Mouse (Mus musculus) A20 (cell line): ENCODE results near the gene Arid3c.
"Not testable (repeated sequence)": the region's sequence is repeated elsewhere in the genome, so short reads cannot be mapped to it uniquely, and the experiment has no call there.

Source experiments
- DNase-seq: peaks from one replicate; pipeline ENCODE4 v3.0.0-alpha.2; 2011; ENCODE audit warnings: low read depth, low spot score

Arid3c gene

GRCm38 (mm10) chr4:41705922-41706754 lies 24.8 kb downstream of the Arid3c start:
- DNase-seq: peak; percentile 32

GRCm38 (mm10) chr4:41704651-41705050 lies 26.3 kb downstream of the Arid3c start:
- no peak for DNase-seq

GRCm38 (mm10) chr4:41702226-41702625 lies 28.7 kb downstream of the Arid3c start:
- not testable (repeated sequence) for DNase-seq

GRCm38 (mm10) chr4:41700224-41700623 lies 30.7 kb downstream of the Arid3c start:
- not testable (repeated sequence) for DNase-seq

GRCm38 (mm10) chr4:41699783-41700182 lies 31.2 kb downstream of the Arid3c start, which contains the start of gene Il11ra1:
Gene Il11ra1, plus strand, starts transcription at chr4:41699989.
- DNase-seq: not testable (repeated sequence)

GRCm38 (mm10) chr4:41698421-41699016 lies 32.4 kb downstream of the Arid3c start:
- not testable (repeated sequence) for DNase-seq

- DNase-seq: peak; percentile 48
Observed at GRCm38 (mm10) chr4:41696930-41697841, 33.8 kb downstream of the Arid3c start, which contains the start of gene Cntfr. Gene Cntfr, minus strand, starts transcription at chr4:41697089.

GRCm38 (mm10) chr4:41696452-41696851 lies 34.5 kb downstream of the Arid3c start:
- not testable (repeated sequence) for DNase-seq

- DNase-seq: not testable (repeated sequence)
Observed at GRCm38 (mm10) chr4:41695800-41696199, 35.1 kb downstream of the Arid3c start.

GRCm38 (mm10) chr4:41693511-41693910 lies 37.4 kb downstream of the Arid3c start:
- DNase-seq: not testable (repeated sequence)

- not testable (repeated sequence) for DNase-seq
Observed at GRCm38 (mm10) chr4:41690014-41690413, 40.9 kb downstream of the Arid3c start.

- DNase-seq: not testable (repeated sequence)
Observed at GRCm38 (mm10) chr4:41688562-41688961, 42.4 kb downstream of the Arid3c start.

GRCm38 (mm10) chr4:41685882-41686492 lies 45.0 kb downstream of the Arid3c start:
- DNase-seq: not testable (repeated sequence)

GRCm38 (mm10) chr4:41684931-41685453 lies 46.0 kb downstream of the Arid3c start:
- DNase-seq: not testable (repeated sequence)

GRCm38 (mm10) chr4:41684131-41684930 lies 46.6 kb downstream of the Arid3c start:
- DNase-seq: not testable (repeated sequence)

- not testable (repeated sequence) for DNase-seq
Observed at GRCm38 (mm10) chr4:41683303-41683702, 47.6 kb downstream of the Arid3c start.

- DNase-seq: no peak
Observed at GRCm38 (mm10) chr4:41682789-41683188, 48.2 kb downstream of the Arid3c start.

- no peak for DNase-seq
Observed at GRCm38 (mm10) chr4:41681947-41682346, 49.0 kb downstream of the Arid3c start.

GRCm38 (mm10) chr4:41681176-41681575 lies 49.8 kb downstream of the Arid3c start:
- DNase-seq: no peak

GRCm38 (mm10) chr4:41679291-41679690 lies 51.7 kb downstream of the Arid3c start:
- DNase-seq: no peak
